Mouse (Mus musculus) liver, adult 2 months (tissue): ENCODE measurements around the gene Synpo2.

Experiments used
- CTCF ChIP-seq: fragments of 200-500 bp; IDR thresholded peaks from 2 replicates; pipeline ENCODE4 v1.5.1; 2011; ENCODE audit warnings: low read depth, low read length, control low read depth
- POLR2A ChIP-seq: fragments of 200-500 bp; IDR thresholded peaks from 2 replicates; pipeline ENCODE4 v1.6.1; 2011; ENCODE audit warnings: low read length, control low read depth; ENCODE audit not compliant: insufficient read depth; ENCODE audit errors: extremely low read depth

DNA sequence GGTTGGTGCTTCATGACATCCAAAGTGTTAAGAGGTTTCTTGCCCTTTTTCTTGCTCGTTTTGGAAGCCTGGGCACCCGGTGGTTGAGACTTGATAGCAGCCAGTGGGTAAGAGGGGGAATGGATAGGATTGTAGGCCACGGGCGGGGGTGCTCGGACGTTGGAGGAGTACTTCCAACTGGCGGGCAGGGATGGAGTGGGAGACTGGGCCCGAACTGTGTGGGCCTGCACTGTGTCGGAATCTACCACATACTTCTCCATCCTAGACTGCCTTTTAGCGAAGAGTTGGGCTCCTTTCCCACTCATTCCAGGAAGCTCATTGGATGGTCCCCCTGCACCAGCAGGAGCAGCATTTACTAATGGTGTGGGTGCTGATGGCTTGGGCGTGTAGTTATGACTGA is 123.2 kb downstream of the Synpo2 start:
- no peak for TF ChIP-seq CTCF
- TF ChIP-seq POLR2A, result no peak
